Mouse (Mus musculus): ENCODE measurements around the gene Alkbh1.

The Alkbh1 gene

DNA sequence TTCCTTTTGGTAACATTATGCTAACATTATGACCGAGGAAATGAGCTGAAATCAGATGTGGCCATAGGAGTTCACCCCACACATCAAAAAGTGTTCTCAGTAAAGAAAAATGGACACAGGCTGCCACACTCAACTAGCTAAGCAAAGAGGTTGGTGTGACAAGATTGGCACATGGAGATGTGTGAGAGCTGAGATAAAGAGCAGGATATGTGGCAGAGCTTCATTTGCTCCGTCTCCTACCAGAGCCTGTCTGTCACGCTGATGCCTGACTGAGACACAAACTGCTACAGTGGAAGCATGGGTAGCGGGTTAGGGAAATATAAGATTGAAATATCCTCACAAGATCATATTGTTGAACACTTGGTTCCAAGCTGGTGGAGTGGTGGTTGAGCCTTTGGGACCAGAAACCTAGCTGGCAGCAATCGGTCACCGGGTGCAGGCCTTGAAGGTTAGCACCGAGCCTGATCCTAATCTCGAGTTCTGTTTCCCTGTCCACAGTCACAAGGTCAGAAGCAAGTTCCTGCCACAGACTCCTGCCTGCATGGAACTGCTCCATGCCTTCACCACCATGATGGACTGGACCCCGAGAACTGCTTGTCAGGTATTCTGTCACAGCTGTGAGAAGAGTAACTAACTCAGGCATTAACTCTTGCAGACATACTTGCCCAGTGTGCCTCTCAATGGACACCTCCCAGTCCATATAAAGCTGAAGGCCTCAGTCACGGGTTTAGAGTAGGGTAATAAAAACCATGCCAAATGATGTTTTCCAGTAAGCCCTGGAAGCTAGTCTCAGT is 63.0 kb downstream of the Alkbh1 start:
- DNase-seq: peak; percentile 33

DNA sequence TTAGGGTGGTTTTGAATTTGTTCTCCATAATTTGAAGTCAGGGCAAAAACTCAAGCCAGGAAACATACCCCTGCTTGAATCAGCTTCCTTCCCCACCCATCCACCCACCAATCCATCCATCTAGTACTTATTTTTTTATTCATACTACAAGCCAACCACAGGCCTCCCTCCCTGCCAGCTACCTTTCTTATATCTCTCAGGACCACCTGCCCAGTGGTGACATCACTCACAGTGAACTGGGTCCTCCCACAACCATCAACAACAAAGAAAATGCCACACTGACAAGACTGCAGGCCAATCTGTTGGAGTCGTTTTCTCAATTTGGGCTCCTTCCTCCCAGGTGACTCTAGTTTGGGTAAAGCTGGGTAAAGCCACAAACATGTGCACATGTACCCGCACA is 64.3 kb downstream of the Alkbh1 start:
- DNase-seq: no peak

All from kidney, adult 11 months (tissue).